In genomic region chr4:141131531-141132061, GRCm38 (mm10) we compare ENCODE assay signal across 10 mouse cellular contexts. TPM values are rescaled to one million over a fixed set of nuclear protein-coding genes. Genes with fewer than 3 reads are reported as not detected.
DNase-seq lines count a peak whose midpoint lies in the region; ATAC-seq and TF ChIP-seq lines count a peak whose summit lies in the region.
"Had no signal": no experiment of that assay in that cellular context is flagged by ENCODE, and none has a peak within 500 bp of the region (broad histone marks: within the 10 kb centered on the region; RNA-seq: fewer than 3 reads in every experiment).

No protein-coding gene starts in this region.

- no peaks in the 10 kb centered on the region for H3K9me3 ChIP-seq in embryonic facial prominence, embryonic 15.5 days (replicated peaks)
- no peaks in the 10 kb centered on the region for H3K9me3 ChIP-seq in kidney, postnatal 0 days (replicated peaks; ENCODE audit: low read length)

- peaks cover 67% of the 10 kb centered on the region for H3K4me1 ChIP-seq in embryonic facial prominence, embryonic 15.5 days
- H3K4me1 ChIP-seq in kidney, postnatal 0 days (replicated peaks; ENCODE audit: insufficient read depth, low read length), result peaks cover 53% of the 10 kb centered on the region

- H3K4me3 ChIP-seq in embryonic facial prominence, embryonic 15.5 days (replicated peaks), result no peak overlapping the region
- H3K4me3 ChIP-seq in kidney, postnatal 0 days (replicated peaks; ENCODE audit: low read depth, low read length), result no peak overlapping the region

- peak; percentile 46 to 70 for DNase-seq in adrenal gland, postnatal 36 days
- DNase-seq in adrenal gland, adult 18-20 months (ENCODE audit: low spot score in 2 of 2), result no peak
- DNase-seq in kidney, postnatal 0 days (ENCODE audit: low spot score), result peak; percentile 87
- peak; percentile 80 for DNase-seq in lung, postnatal 25 days (ENCODE audit: low spot score)
- DNase-seq in right cerebral cortex, postnatal 14 days, result no peak
- DNase-seq in layer of hippocampus, adult 11-12 months (ENCODE audit: low spot score), result no peak

- H3K27ac ChIP-seq in embryonic facial prominence, embryonic 15.5 days (replicated peaks), result peak overlapping the region; percentile 71
- peak overlapping the region; percentile 91 for H3K27ac ChIP-seq in kidney, postnatal 0 days
- H3K27ac ChIP-seq: macrophage had no signal

- 53% methylated on average over 5 of the region's 5 CpGs for WGBS in embryonic facial prominence, embryonic 15.5 days
- WGBS in kidney, postnatal 0 days, result 22% methylated on average over 5 of the region's 5 CpGs

- no peaks in the 10 kb centered on the region for H3K36me3 ChIP-seq in embryonic facial prominence, embryonic 15.5 days
- no peaks in the 10 kb centered on the region for H3K36me3 ChIP-seq in kidney, postnatal 0 days (ENCODE audit: insufficient read depth, low read length)

- TF ChIP-seq CTCF in kidney, postnatal 0 days (IDR thresholded peaks at IDR 0.05; ENCODE audit: low read depth), result no peak

- H3K27me3 ChIP-seq in embryonic facial prominence, embryonic 15.5 days, result no peaks in the 10 kb centered on the region
- H3K27me3 ChIP-seq in kidney, postnatal 0 days (ENCODE audit: insufficient read depth, low read length), result no peaks in the 10 kb centered on the region

- ATAC-seq in embryonic facial prominence, embryonic 15.5 days (ENCODE audit: insufficient number of reproducible peaks, low FRiP score, low TSS enrichment, low read depth), result no peak
- peak; percentile 77 for ATAC-seq in kidney, postnatal 0 days (replicated peaks; ENCODE audit: low FRiP score, low read depth)
- no peak for ATAC-seq in cerebellum, adult (ENCODE audit: insufficient number of reproducible peaks, low FRiP score, low TSS enrichment)

- H3K4me2 ChIP-seq in embryonic facial prominence, embryonic 15.5 days (replicated peaks), result no peak overlapping the region
- H3K4me2 ChIP-seq in kidney, postnatal 0 days (ENCODE audit: low read length), result peak overlapping the region; percentile 30; the same call in 1 of the 2 replicates

- no peak overlapping the region for H3K9ac ChIP-seq in embryonic facial prominence, embryonic 15.5 days
- peak overlapping the region; percentile 35; the same call in 1 of the 2 replicates for H3K9ac ChIP-seq in kidney, postnatal 0 days (ENCODE audit: low read depth, low read length)

RNA-seq across cellular contexts. Expression of gene Szrd1, which starts 8.0 kb away (rescaled TPM):
- total RNA-seq in adrenal gland, postnatal 36 days (2021), result 100 to 1,000 TPM; 110 to 123 TPM
- total RNA-seq in adrenal gland, adult 18-20 months (2021), result 100 to 1,000 TPM; 109 to 127 TPM
- polyA plus RNA-seq in embryonic facial prominence, embryonic 15.5 days (2015; fragmentation: Nextera tagmentation; extraction: Ambion mirVana), result 43.9 and 45.1 TPM in 2 replicates
- polyA plus RNA-seq in kidney, postnatal 0 days (2015; fragmentation: Nextera tagmentation; extraction: Ambion mirVana), result 38.0 and 40.4 TPM in 2 replicates

RNA-seq across cellular contexts. Expression of gene Fbxo42, which starts 16.1 kb away (rescaled TPM):
- 10 to 100 TPM; 20.4 to 21.6 TPM for total RNA-seq in adrenal gland, postnatal 36 days (2021)
- 10 to 100 TPM; 21.1 to 23.1 TPM for total RNA-seq in adrenal gland, adult 18-20 months (2021)
- 23.7 and 25.8 TPM in 2 replicates for polyA plus RNA-seq in embryonic facial prominence, embryonic 15.5 days (2015; fragmentation: Nextera tagmentation; extraction: Ambion mirVana)
- 14.6 and 16.1 TPM in 2 replicates for polyA plus RNA-seq in kidney, postnatal 0 days (2015; fragmentation: Nextera tagmentation; extraction: Ambion mirVana)

RNA-seq across cellular contexts. Expression of gene Spata21, which starts 43.5 kb away (rescaled TPM):
- total RNA-seq in adrenal gland, postnatal 36 days (2021), result not detected
- total RNA-seq in adrenal gland, adult 18-20 months (2021), result not detected
- polyA plus RNA-seq in embryonic facial prominence, embryonic 15.5 days (2015; fragmentation: Nextera tagmentation; extraction: Ambion mirVana), result 0.20 and 0.28 TPM in 2 replicates
- polyA plus RNA-seq in kidney, postnatal 0 days (2015; fragmentation: Nextera tagmentation; extraction: Ambion mirVana), result 0.54 and 0.55 TPM in 2 replicates
- polyA plus RNA-seq: brain, embryonic 14.5 days; macrophage had no signal

RNA-seq across cellular contexts. Expression of gene Necap2, which starts 53.4 kb away (rescaled TPM):
- total RNA-seq in adrenal gland, postnatal 36 days (2021), result 10 to 100 TPM; 61.4 to 61.9 TPM
- 10 to 100 TPM; 59.3 to 61.1 TPM for total RNA-seq in adrenal gland, adult 18-20 months (2021)
- polyA plus RNA-seq in embryonic facial prominence, embryonic 15.5 days (2015; fragmentation: Nextera tagmentation; extraction: Ambion mirVana), result 88.0 and 93.4 TPM in 2 replicates
- 87.6 and 93.1 TPM in 2 replicates for polyA plus RNA-seq in kidney, postnatal 0 days (2015; fragmentation: Nextera tagmentation; extraction: Ambion mirVana)

Comparison
In these comparisons a context has a peak if more than half of its experiments do, and no peak if none do; other contexts are left out.
1. DNase-seq: peak in adrenal gland, postnatal 36 days (2 of 2), kidney, postnatal 0 days (single experiment) and lung, postnatal 25 days (single experiment); none in adrenal gland, adult 18-20 months (0 of 2), right cerebral cortex, postnatal 14 days (single experiment) and layer of hippocampus, adult 11-12 months (single experiment).